Mouse (Mus musculus) CH12.LX (cell line): Measurements from ENCODE around the gene Dlgap1. TPM values are rescaled to one million over a fixed set of nuclear protein-coding genes. Genes with fewer than 3 reads are reported as not detected.

Experiments used
- DNase-seq: peaks from one replicate; pipeline ENCODE4 v3.0.0-alpha.2; 2013; ENCODE audit errors: extremely low read depth
- H3K27ac ChIP-seq: 2 replicates; pipeline ENCODE4 v1.5.1; 2012; ENCODE audit warnings: low read depth, mild to moderate bottlenecking, control low read depth, moderate library complexity; ENCODE audit not compliant: insufficient read depth
- H3K27me3 ChIP-seq: replicated peaks from 2 replicates; pipeline ENCODE3; 2012; ENCODE audit warnings: inconsistent platforms
- H3K36me3 ChIP-seq, 2 experiments: replicated peaks in 1 of 2; 2 replicates each; pipeline versions ENCODE3 to v1.6.1; 2012; ENCODE audit warnings: inconsistent platforms in 1 of 2, low read length in 1 of 2, mild to moderate bottlenecking in 1 of 2, mixed read lengths in 1 of 2, moderate library complexity in 1 of 2; ENCODE audit not compliant: control insufficient read depth in 1 of 2, insufficient read depth in 1 of 2
- H3K4me1 ChIP-seq, 2 experiments: 2 replicates each; pipeline ENCODE4 v1.6.1; 2012; ENCODE audit warnings: inconsistent platforms in 1 of 2, moderate library complexity in 1 of 2; ENCODE audit not compliant: insufficient read depth in 2 of 2, control insufficient read depth in 1 of 2
- H3K4me2 ChIP-seq: 2 replicates; pipeline ENCODE4 v1.6.1; 2012; ENCODE audit warnings: low read depth, mild to moderate bottlenecking, control low read depth; ENCODE audit not compliant: poor library complexity, insufficient read depth, severe bottlenecking
- H3K4me3 ChIP-seq, 3 experiments: fragments of 150-350 bp in 1 of 3; sonication (generic) in 1 of 3; replicated peaks in 1 of 3; 2 replicates each; pipeline versions ENCODE3 to v1.5.1; 2011 to 2012; ENCODE audit warnings: low read depth in 2 of 3, low read length in 2 of 3, mild to moderate bottlenecking in 2 of 3, moderate library complexity in 2 of 3, control low read depth in 1 of 3, improper control_type of control experiment in 1 of 3, inconsistent platforms in 1 of 3, mixed read lengths in 1 of 3; ENCODE audit not compliant: poor library complexity in 1 of 3
- H3K79me2 ChIP-seq: replicated peaks from 2 replicates; pipeline ENCODE4 v1.6.1; 2012; ENCODE audit warnings: mild to moderate bottlenecking, moderate library complexity; ENCODE audit not compliant: control insufficient read depth, poor library complexity, insufficient read depth, severe bottlenecking; ENCODE audit errors: extremely low read depth
- H3K9ac ChIP-seq: 2 replicates; pipeline ENCODE4 v1.6.1; 2012; ENCODE audit warnings: low read depth, mild to moderate bottlenecking, control low read depth, moderate library complexity; ENCODE audit not compliant: insufficient read depth
- H3K9me3 ChIP-seq: replicated peaks from 2 replicates; pipeline ENCODE3; 2012; ENCODE audit warnings: low read length, inconsistent platforms, mixed read lengths
- BHLHE40 ChIP-seq: IDR thresholded peaks from 2 replicates; pipeline ENCODE4 v1.6.1; 2011; ENCODE audit warnings: mild to moderate bottlenecking, low read depth, low read length, improper control_type of control experiment
- CHD1 ChIP-seq: IDR thresholded peaks from 2 replicates; pipeline ENCODE4 v1.6.1; 2012; ENCODE audit warnings: low read depth, low read length, improper control_type of control experiment, inconsistent platforms
- ELF1 ChIP-seq: IDR thresholded peaks from 2 replicates; pipeline ENCODE4 v1.6.1; 2014; ENCODE audit warnings: low read depth, mild to moderate bottlenecking, inconsistent platforms, low read length, improper control_type of control experiment
- IRF4 ChIP-seq: IDR thresholded peaks from 2 replicates; pipeline ENCODE4 v1.6.1; 2014; ENCODE audit warnings: low read depth, mild to moderate bottlenecking, inconsistent platforms, low read length, improper control_type of control experiment
- JUN ChIP-seq: IDR thresholded peaks from 2 replicates; pipeline ENCODE4 v1.6.1; 2011; ENCODE audit warnings: low read depth, mild to moderate bottlenecking, low read length, improper control_type of control experiment, moderate library complexity; ENCODE audit not compliant: insufficient read depth
- MAFK ChIP-seq: IDR thresholded peaks from 2 replicates; pipeline ENCODE4 v1.6.1; 2011; ENCODE audit warnings: low read length, improper control_type of control experiment; ENCODE audit not compliant: insufficient replicate concordance
- MAZ ChIP-seq: IDR thresholded peaks from 2 replicates; pipeline ENCODE4 v1.6.1; 2012; ENCODE audit warnings: low read depth, mild to moderate bottlenecking, inconsistent platforms, low read length, improper control_type of control experiment, moderate library complexity
- MXI1 ChIP-seq: IDR thresholded peaks from 2 replicates; pipeline ENCODE4 v1.6.1; 2011; ENCODE audit warnings: mild to moderate bottlenecking, low read depth, low read length, improper control_type of control experiment
- MYC ChIP-seq: IDR thresholded peaks from 2 replicates; pipeline ENCODE4 v1.6.1; 2011; ENCODE audit warnings: low read depth, mild to moderate bottlenecking, improper control_type of control experiment, low read length
- NELFE ChIP-seq: IDR thresholded peaks from 2 replicates; pipeline ENCODE4 v1.6.1; 2011; ENCODE audit warnings: low read depth, low read length, improper control_type of control experiment
- NRF1 ChIP-seq: IDR thresholded peaks from 2 replicates; pipeline ENCODE4 v1.6.1; 2014; ENCODE audit warnings: low read depth, mild to moderate bottlenecking, inconsistent platforms, low read length, improper control_type of control experiment, moderate library complexity
- POLR2A ChIP-seq: IDR thresholded peaks from 2 replicates; pipeline ENCODE4 v1.6.1; 2011; ENCODE audit warnings: low read depth, mild to moderate bottlenecking, improper control_type of control experiment, low read length
- POLR2AphosphoS2 ChIP-seq: IDR thresholded peaks from 2 replicates; pipeline ENCODE4 v1.6.1; 2011; ENCODE audit warnings: low read depth, low read length, improper control_type of control experiment
- RAD21 ChIP-seq: IDR thresholded peaks from 2 replicates; pipeline ENCODE4 v1.6.1; 2011; ENCODE audit warnings: low read depth, mild to moderate bottlenecking, low read length, improper control_type of control experiment, moderate library complexity
- SIN3A ChIP-seq: IDR thresholded peaks from 2 replicates; pipeline ENCODE4 v1.6.1; 2012; ENCODE audit warnings: low read length, improper control_type of control experiment, inconsistent platforms
- SMC3 ChIP-seq: IDR thresholded peaks from 2 replicates; pipeline ENCODE4 v1.6.1; 2011; ENCODE audit warnings: low read depth, low read length, improper control_type of control experiment
- TBP ChIP-seq: conservative IDR thresholded peaks from 2 replicates; pipeline ENCODE4 v1.6.1; 2011; ENCODE audit warnings: low read depth, low read length, improper control_type of control experiment
- UBTF ChIP-seq: IDR thresholded peaks from 2 replicates; pipeline ENCODE4 v1.6.1; 2012; ENCODE audit warnings: low read depth, mild to moderate bottlenecking, inconsistent platforms, low read length, improper control_type of control experiment, moderate library complexity
- USF2 ChIP-seq: conservative IDR thresholded peaks from 2 replicates; pipeline ENCODE4 v1.6.1; 2011; ENCODE audit warnings: low read depth, low read length, improper control_type of control experiment
- ZC3H11A ChIP-seq: IDR thresholded peaks from 2 replicates; pipeline ENCODE4 v1.6.1; 2012; ENCODE audit warnings: low read depth, mild to moderate bottlenecking, inconsistent platforms, low read length, improper control_type of control experiment
- dilution Hi-C: fragments of 300-500 bp; cut with MboI; formaldehyde crosslinking; loops from 2 replicates; pipeline ENCODE4 v1.14.3; 2020; ENCODE audit warnings: low sequenced_read_pairs; ENCODE audit not compliant: extremely low pct_unique_long_range_greater_than_20kb, extremely low pct_ligation_motif_present
- in situ Hi-C: fragments of 300-500 bp; cut with MboI; formaldehyde crosslinking; loops from 3 replicates; pipeline ENCODE4 v1.14.3; 2019; ENCODE audit warnings: low sequenced_read_pairs, low pct_ligation_motif_present, low pct_unique_long_range_greater_than_20kb, mixed read lengths
- polyA plus RNA-seq: library from polyadenylated mRNA; unstranded; fragments of >175 nt; gene quantifications from 2 replicates; pipeline ENCODE4 v1.2.1, GENCODE M21; 2012; ENCODE audit warnings: low read depth; ENCODE audit not compliant: insufficient read length
- total RNA-seq, 2 experiments: library from RNA; depleted of rRNA; stranded (reverse); fragments of 300-350 nt in 1 of 2; fragments of >200 nt in 1 of 2; gene quantifications; 2 replicates each; pipeline ENCODE4 v1.2.3; 2012 to 2014

Dlgap1 gene
- total and polyA plus RNA-seq, 3 experiments = 0.51 to 2.7 (median 1.2) TPM

DNA sequence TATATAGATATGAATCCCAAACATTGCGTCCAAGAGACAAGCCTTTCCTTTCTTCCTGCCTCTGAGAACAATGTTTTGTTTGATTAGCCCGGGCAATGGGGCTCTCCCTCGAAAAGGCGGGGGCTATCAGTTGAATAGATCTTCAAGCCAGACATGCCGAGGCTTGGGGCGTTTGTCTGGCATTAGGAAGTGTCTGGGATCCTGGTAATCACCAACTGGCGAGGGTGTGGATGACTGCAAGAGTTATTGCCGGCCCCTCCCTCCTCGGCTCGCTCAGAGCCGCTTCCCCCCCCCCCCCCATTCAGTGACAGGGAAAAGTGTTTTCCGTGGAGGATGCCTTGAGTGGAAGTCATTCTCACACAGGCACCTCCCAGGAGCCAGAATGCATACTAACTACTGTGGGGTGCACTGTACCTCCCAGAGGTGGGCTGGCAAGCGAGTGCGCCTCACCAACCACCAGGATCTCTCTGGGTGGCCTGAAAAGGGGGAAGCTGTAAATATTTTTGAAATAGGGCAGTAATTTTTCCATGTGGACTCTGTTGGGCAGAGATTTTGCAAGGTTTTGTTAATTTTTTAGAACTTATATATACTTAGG is 786.9 kb downstream of the Dlgap1 start:
- Histone ChIP-seq H3K27me3 (no peaks in the 10 kb centered on the region), H3K4me1 (peaks cover 3 to 20% of the 10 kb centered on the region in 2 experiments; a peak in 3 of 4 replicates), H3K79me2 (no peaks in the 10 kb centered on the region), H3K9me3 (no peaks in the 10 kb centered on the region), H3K4me3 (no peak overlapping the region), H3K4me2 (peak overlapping the region; percentile 97), H3K27ac (no peak overlapping the region), H3K36me3 (no peaks in the 10 kb centered on the region), H3K9ac (no peak overlapping the region)
- DNase-seq = no peak
- TF ChIP-seq MYC = no peak
- TF ChIP-seq MAZ = 0 out of 2 replicates have a peak, but pooled peaks have one; percentile 9
- dilution Hi-C loops (no loop called here), in situ Hi-C loops (loop anchor here (10.0 kb wide), 1 partner anchor 189 kb away; no protein-coding TSS in a partner anchor)

GRCm38 (mm10) chr17:70762001-70762400 is 793.1 kb downstream of the Dlgap1 start:
- Histone ChIP-seq H3K79me2 (no peaks in the 10 kb centered on the region), H3K4me3 (no peak overlapping the region), H3K9me3 (no peaks in the 10 kb centered on the region), H3K27me3 (no peaks in the 10 kb centered on the region), H3K36me3 (no peaks in the 10 kb centered on the region), H3K9ac (no peak overlapping the region), H3K4me1 (peaks cover 4 to 5% of the 10 kb centered on the region in 2 experiments; a peak in 2 of 4 replicates), H3K4me2 (no peak overlapping the region), H3K27ac (no peak overlapping the region)
- in situ Hi-C loops (no loop called here), dilution Hi-C loops (no loop called here)
- DNase-seq = no peak
- no peak for TF ChIP-seq SIN3A
- TF ChIP-seq POLR2AphosphoS2 = no peak
- TF ChIP-seq ZC3H11A = no peak
- no peak for TF ChIP-seq NELFE
- TF ChIP-seq RAD21 = no peak
- TF ChIP-seq ELF1 = no peak
- TF ChIP-seq MXI1 = no peak
- no peak for TF ChIP-seq IRF4
- no peak for TF ChIP-seq SMC3
- no peak for TF ChIP-seq MYC
- no peak for TF ChIP-seq BHLHE40
- no peak for TF ChIP-seq USF2
- TF ChIP-seq UBTF = no peak
- TF ChIP-seq POLR2A = no peak
- TF ChIP-seq JUN = no peak
- TF ChIP-seq TBP = no peak
- no peak for TF ChIP-seq MAFK
- no peak for TF ChIP-seq CHD1
- no peak for TF ChIP-seq MAZ
- TF ChIP-seq NRF1 = no peak
